Mouse (Mus musculus) cerebellum, postnatal 4 days (tissue): Measurements from ENCODE around the gene Dgkg.
A peak's percentile ranks its signal among the peaks of the same experiment; 100 is the strongest.

ENCODE experiments used
- DNase-seq, 2 experiments: peaks; one replicate each; pipeline ENCODE4 v3.0.0; 2022; ENCODE audit warnings: low spot score in 2 of 2, mixed read lengths in 1 of 2

The Dgkg gene

DNA sequence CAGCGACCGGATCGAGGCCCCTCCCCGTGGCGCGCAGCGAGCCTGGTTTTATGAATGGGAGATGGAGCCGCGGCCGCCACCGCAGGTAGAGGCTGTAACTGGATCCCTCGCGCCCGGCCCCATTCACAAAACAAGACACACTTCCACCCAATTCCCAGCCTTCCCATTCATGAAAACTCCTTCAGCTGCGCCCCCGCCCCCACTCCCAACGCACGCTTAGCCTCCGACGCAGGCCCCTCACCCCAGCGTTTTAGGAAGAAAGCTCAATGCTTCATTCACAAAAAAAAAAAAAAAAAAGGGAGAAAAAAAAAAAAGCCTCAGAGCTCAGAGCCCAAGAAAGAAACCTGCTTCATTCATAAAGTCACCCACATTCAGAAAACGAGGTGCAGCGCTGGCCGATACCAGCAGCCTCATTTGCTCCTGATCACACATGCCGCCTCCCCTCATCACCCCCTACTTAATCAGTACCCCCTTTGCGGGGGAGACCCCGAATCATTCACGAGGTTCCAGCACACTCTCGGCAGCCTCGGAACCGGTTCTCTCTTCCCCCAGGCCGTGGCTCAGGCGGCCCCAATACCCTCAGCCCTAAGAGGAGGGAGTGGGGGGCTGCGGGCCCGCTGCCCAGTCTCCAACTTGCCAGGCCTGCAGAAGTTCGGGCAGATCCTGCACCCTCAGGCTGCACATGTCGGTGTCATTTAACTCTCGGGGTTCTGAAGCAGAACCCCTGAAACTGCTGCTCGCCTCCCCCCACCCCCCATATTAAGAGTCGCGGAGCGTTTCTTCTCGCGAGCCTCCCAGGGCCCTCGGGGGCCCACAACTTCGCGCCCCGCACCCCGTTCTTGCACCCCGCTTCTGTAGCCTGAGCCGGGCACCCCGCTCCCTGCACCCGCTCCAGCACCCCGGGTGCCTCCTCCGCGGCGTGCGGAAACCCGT, 218.3 kb downstream of the Dgkg start:
- peak; percentile 58 to 79 for DNase-seq

DNA sequence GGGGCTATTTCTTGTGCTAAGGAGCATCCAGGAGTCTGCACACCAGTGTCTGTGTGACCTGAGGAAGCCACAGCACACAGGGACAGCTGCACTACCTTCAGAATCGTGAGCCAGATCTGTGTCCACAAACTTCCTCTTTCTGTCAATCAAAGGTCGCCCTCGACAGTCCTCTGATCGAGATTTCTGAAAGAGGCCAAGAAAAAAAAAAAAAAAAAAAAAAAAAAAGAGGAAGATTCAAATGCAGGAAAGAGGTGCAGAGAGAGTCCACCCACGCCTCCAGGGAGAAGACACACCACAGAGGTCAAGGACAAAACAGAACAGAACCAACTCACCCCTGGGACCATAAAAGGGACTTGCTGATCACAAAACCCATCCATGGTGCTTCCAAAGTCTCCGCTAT, 220.9 kb downstream of the Dgkg start:
- no peak for DNase-seq

GRCm38 (mm10) chr16:22434530-22434929, 222.5 kb downstream of the Dgkg start:
- DNase-seq: no peak

GRCm38 (mm10) chr16:22433944-22434343, 223.1 kb downstream of the Dgkg start:
- DNase-seq: no peak

- no peak for DNase-seq
These were observed 225.2 kb downstream of the Dgkg start for GRCm38 (mm10) chr16:22431773-22432172.

GRCm38 (mm10) chr16:22431335-22431734, 225.7 kb downstream of the Dgkg start:
- DNase-seq: no peak

- DNase-seq: peak; percentile 54 to 81
These were observed 226.6 kb downstream of the Dgkg start for GRCm38 (mm10) chr16:22430211-22430951.

GRCm38 (mm10) chr16:22429377-22429776, 227.6 kb downstream of the Dgkg start:
- DNase-seq: peak in 1 of 2 experiments; percentile 11

DNA sequence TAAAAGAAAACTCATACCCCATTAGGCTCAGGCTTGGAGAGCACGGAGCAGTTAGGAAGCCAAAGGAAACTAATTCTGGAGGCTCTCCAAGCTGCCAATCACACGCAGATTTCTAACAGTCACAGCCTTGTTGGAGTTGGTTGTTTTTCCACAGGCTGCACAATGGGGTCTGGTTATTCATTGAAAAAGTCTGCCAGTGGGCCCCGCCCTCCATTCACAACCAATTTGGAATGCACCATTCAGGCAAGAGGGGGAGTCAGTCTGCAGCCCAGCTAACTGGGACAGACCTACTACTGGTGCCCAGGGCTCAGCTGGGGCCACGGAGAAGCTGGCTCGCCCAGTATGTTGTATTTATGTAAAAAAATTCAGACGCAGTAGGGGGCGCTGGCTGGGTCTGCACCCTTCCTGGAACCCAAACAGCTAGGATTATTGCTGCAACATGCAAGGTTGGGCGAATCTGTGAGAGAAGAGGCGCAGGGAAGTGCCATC, 228.1 kb downstream of the Dgkg start:
- peak; percentile 64 to 85 for DNase-seq

GRCm38 (mm10) chr16:22426866-22427265, 230.2 kb downstream of the Dgkg start:
- no peak for DNase-seq

- no peak for DNase-seq
These were observed 234.8 kb downstream of the Dgkg start for GRCm38 (mm10) chr16:22422256-22422655.
